Mouse (Mus musculus) heart, embryonic 10.5 days (tissue): Measurements from ENCODE around the gene Bmp2. TPM values are rescaled to one million over a fixed set of nuclear protein-coding genes. Genes with fewer than 3 reads are reported as not detected.

Source experiments
- microRNA-seq: library from miRNA; unstranded; fragments of <30 nt; microRNA quantifications from one replicate; pipeline ENCODE4, GENCODE M21; 2017
- polyA plus RNA-seq: library from polyadenylated mRNA; unstranded; fragments of >200 nt; fragmentation: Nextera tagmentation; extraction: Ambion mirVana; gene quantifications from 2 replicates; pipeline ENCODE4 v1.2.1, GENCODE M21; 2016

Gene Bmp2
- polyA plus RNA-seq, 1 experiment from 2014 or later = 24.5 TPM

Small RNAs within 50 kb of the gene (microRNA-seq; reads per million reads assigned to microRNA genes)
- not detected for gene Mir3090
